Mouse (Mus musculus) c-Kit-positive CD71-negative TER-119-negative erythroid progenitor cells, embryonic 14.5 days (primary cell): ENCODE measurements around the gene Vstm2a.

Experiments
- DNase-seq: peaks from one replicate; pipeline ENCODE4 v3.0.0-alpha.2; 2013; ENCODE audit warnings: low read depth

Gene Vstm2a

GRCm38 (mm10) chr11:16439548-16440251 is 182.2 kb downstream of the Vstm2a start:
- DNase-seq, result no peak
